Mouse (Mus musculus) midbrain, embryonic 15.5 days (tissue): Measurements from ENCODE around the gene Foxq1. TPM values are rescaled to one million over a fixed set of nuclear protein-coding genes. Genes with fewer than 3 reads are reported as not detected.

Experiments
- ATAC-seq: fragments of 200-750 bp; cut with Nextera tagmentation; replicated peaks from 2 replicates; pipeline ENCODE4 v1.8.0; 2017; ENCODE audit warnings: moderate TSS enrichment
- H3K27ac ChIP-seq: fragments of 300-500 bp; sonication (generic); 2 replicates; pipeline ENCODE4 v1.5.1; 2015; ENCODE audit warnings: mild to moderate bottlenecking, inconsistent platforms
- H3K27me3 ChIP-seq: fragments of 300-500 bp; sonication (generic); replicated peaks from 2 replicates; pipeline ENCODE4 v1.6.1; 2015; ENCODE audit warnings: inconsistent platforms
- H3K36me3 ChIP-seq: fragments of 300-500 bp; sonication (generic); replicated peaks from 2 replicates; pipeline ENCODE4 v1.6.1; 2015; ENCODE audit warnings: inconsistent platforms
- H3K4me1 ChIP-seq: fragments of 300-500 bp; sonication (generic); 2 replicates; pipeline ENCODE4 v1.6.1; 2015; ENCODE audit warnings: inconsistent platforms
- H3K4me2 ChIP-seq: fragments of 300-500 bp; sonication (generic); 2 replicates; pipeline ENCODE4 v1.6.1; 2015; ENCODE audit warnings: inconsistent platforms, mild to moderate bottlenecking, moderate library complexity
- H3K4me3 ChIP-seq: fragments of 300-500 bp; sonication (generic); 2 replicates; pipeline ENCODE4 v1.5.1; 2015; ENCODE audit warnings: mild to moderate bottlenecking, inconsistent platforms
- H3K9ac ChIP-seq: fragments of 300-500 bp; sonication (generic); 2 replicates; pipeline ENCODE4 v1.6.1; 2015; ENCODE audit warnings: mild to moderate bottlenecking, inconsistent platforms
- H3K9me3 ChIP-seq: fragments of 300-500 bp; sonication (generic); 2 replicates; pipeline ENCODE4 v1.6.1; 2016; ENCODE audit warnings: inconsistent platforms
- WGBS: fragments of 180-500 bp; shearing (Covaris S2); methylation state at CpG from one replicate; pipeline ENCODE4 v1.1.7; 2015; ENCODE audit warnings: mixed read lengths; 5-methylcytosine and 5-hydroxymethylcytosine counted together
- polyA plus RNA-seq: library from polyadenylated mRNA; unstranded; fragments of >200 nt; fragmentation: Nextera tagmentation; extraction: Ambion mirVana; gene quantifications from 2 replicates; pipeline ENCODE4 v1.2.1, GENCODE M21; 2015

Foxq1 gene
- polyA plus RNA-seq: 2.2 and 2.4 TPM in 2 replicates

GRCm38 (mm10) chr13:31555834-31556233, at the start of gene Foxq1:
TSS of gene Foxq1 (plus strand) at chr13:31556134.
- Histone ChIP-seq H3K4me3 (no peak within 1 kb of the TSS), H3K27me3 (peaks cover 61% of the 10 kb centered on the region), H3K9ac (no peak within 1 kb of the TSS), H3K4me2 (no peak within 1 kb of the TSS), H3K36me3 (no peaks in the 10 kb centered on the region), H3K9me3 (no peaks in the 10 kb centered on the region), H3K27ac (no peak within 1 kb of the TSS), H3K4me1 (peaks cover 28% of the 10 kb centered on the region)
- no peak for ATAC-seq
- WGBS: 74% methylated on average over 4 of the region's 4 CpGs

GRCm38 (mm10) chr13:31506494-31507167, 49.3 kb upstream of the Foxq1 start:
- Histone ChIP-seq H3K36me3 (no peaks in the 10 kb centered on the region), H3K9me3 (no peaks in the 10 kb centered on the region), H3K4me1 (no peaks in the 10 kb centered on the region), H3K4me3 (no peak overlapping the region), H3K27ac (no peak overlapping the region), H3K27me3 (no peaks in the 10 kb centered on the region), H3K9ac (no peak overlapping the region), H3K4me2 (no peak overlapping the region)
- WGBS: 81% methylated on average over 8 of the region's 8 CpGs
- ATAC-seq: no peak

- H3K36me3 ChIP-seq: no peaks in the 10 kb centered on the region
- ATAC-seq: no peak
- no peak overlapping the region for H3K9ac ChIP-seq
- H3K4me1 ChIP-seq: no peaks in the 10 kb centered on the region
- H3K27me3 ChIP-seq: no peaks in the 10 kb centered on the region
- H3K4me3 ChIP-seq: no peak overlapping the region
- H3K27ac ChIP-seq: no peak overlapping the region
- H3K4me2 ChIP-seq: no peak overlapping the region
- H3K9me3 ChIP-seq: no peaks in the 10 kb centered on the region
- 92% methylated on average over 7 of the region's 7 CpGs for WGBS
Measured at GRCm38 (mm10) chr13:31515261-31515660, 40.7 kb upstream of the Foxq1 start.

GRCm38 (mm10) chr13:31518411-31518886, 37.5 kb upstream of the Foxq1 start:
- Histone ChIP-seq H3K9ac (no peak overlapping the region), H3K9me3 (no peaks in the 10 kb centered on the region), H3K27ac (no peak overlapping the region), H3K4me2 (no peak overlapping the region), H3K27me3 (no peaks in the 10 kb centered on the region), H3K36me3 (no peaks in the 10 kb centered on the region), H3K4me1 (no peaks in the 10 kb centered on the region), H3K4me3 (no peak overlapping the region)
- ATAC-seq: no peak
- 70% methylated on average over 10 of the region's 10 CpGs for WGBS

DNA sequence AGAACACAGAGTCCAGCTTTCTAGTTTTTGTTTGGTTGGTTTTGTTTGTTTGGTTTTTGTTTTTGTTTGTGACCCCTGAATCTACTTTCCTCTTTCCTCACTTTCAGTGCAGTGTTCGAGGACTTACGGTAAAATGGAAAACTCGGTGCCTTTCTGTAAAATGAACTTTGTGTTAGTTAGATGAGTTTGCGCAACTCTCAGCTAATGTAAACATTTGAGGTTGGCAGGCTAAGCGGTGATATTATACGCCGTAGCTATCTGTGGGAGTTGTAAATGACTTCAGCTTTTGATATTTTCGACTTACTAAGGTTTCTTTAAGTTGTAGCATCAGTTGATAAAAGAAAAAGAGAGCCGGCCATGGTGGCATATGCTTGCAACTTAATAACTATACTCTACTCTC, 37.0 kb upstream of the Foxq1 start:
- no peaks in the 10 kb centered on the region for H3K36me3 ChIP-seq
- no peak for ATAC-seq
- no peak overlapping the region for H3K27ac ChIP-seq
- no peaks in the 10 kb centered on the region for H3K9me3 ChIP-seq
- H3K27me3 ChIP-seq: no peaks in the 10 kb centered on the region
- WGBS: 90% methylated on average over 9 of the region's 9 CpGs
- no peak overlapping the region for H3K4me2 ChIP-seq
- no peak overlapping the region for H3K4me3 ChIP-seq
- H3K9ac ChIP-seq: no peak overlapping the region
- H3K4me1 ChIP-seq: no peaks in the 10 kb centered on the region

- WGBS: 88% methylated on average over 4 of the region's 4 CpGs
- H3K9ac ChIP-seq: no peak overlapping the region
- no peak for ATAC-seq
Measured at GRCm38 (mm10) chr13:31524976-31525375, 31.0 kb upstream of the Foxq1 start.

DNA sequence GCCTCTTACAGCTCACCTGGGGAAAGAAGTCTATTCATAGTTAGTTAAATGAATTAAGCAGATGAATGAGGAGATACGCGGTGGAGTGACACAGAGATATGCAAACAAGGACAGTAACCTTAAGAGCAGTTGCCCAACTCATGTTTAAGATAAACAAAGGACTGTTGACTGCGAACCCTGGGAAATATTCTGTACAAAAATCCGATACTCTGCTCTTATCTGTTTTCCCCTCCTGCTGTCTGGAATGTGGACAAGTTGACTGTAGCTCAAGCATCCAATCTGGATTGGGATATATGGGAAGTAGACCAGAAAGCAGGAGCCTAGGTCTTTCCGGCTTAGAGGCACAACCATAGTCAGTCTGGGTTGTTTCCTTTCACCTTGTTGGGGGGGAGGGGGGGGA, 24.7 kb upstream of the Foxq1 start:
- no peak overlapping the region for H3K4me2 ChIP-seq
- no peak overlapping the region for H3K27ac ChIP-seq
- H3K4me3 ChIP-seq: no peak overlapping the region
- no peaks in the 10 kb centered on the region for H3K4me1 ChIP-seq
- H3K27me3 ChIP-seq: no peaks in the 10 kb centered on the region
- H3K36me3 ChIP-seq: no peaks in the 10 kb centered on the region
- no peak overlapping the region for H3K9ac ChIP-seq
- ATAC-seq: no peak
- 82% methylated on average over 5 of the region's 5 CpGs for WGBS
- H3K9me3 ChIP-seq: no peaks in the 10 kb centered on the region

More at GRCm38 (mm10) chr13:31524976-31525375, 31.0 kb upstream of the Foxq1 start:
- H3K27ac ChIP-seq: no peak overlapping the region
- no peak overlapping the region for H3K4me3 ChIP-seq
- H3K9me3 ChIP-seq: no peaks in the 10 kb centered on the region
- no peaks in the 10 kb centered on the region for H3K27me3 ChIP-seq
- no peaks in the 10 kb centered on the region for H3K36me3 ChIP-seq
- H3K4me1 ChIP-seq: no peaks in the 10 kb centered on the region
- H3K4me2 ChIP-seq: no peak overlapping the region

- no peak overlapping the region for H3K9ac ChIP-seq
- no peaks in the 10 kb centered on the region for H3K27me3 ChIP-seq
- H3K4me1 ChIP-seq: no peaks in the 10 kb centered on the region
- 47% methylated on average over 8 of the region's 8 CpGs for WGBS
- no peak overlapping the region for H3K27ac ChIP-seq
- no peaks in the 10 kb centered on the region for H3K9me3 ChIP-seq
- no peak overlapping the region for H3K4me2 ChIP-seq
- no peak overlapping the region for H3K4me3 ChIP-seq
- no peaks in the 10 kb centered on the region for H3K36me3 ChIP-seq
- ATAC-seq: no peak
Measured at GRCm38 (mm10) chr13:31531651-31532061, 24.3 kb upstream of the Foxq1 start.

DNA sequence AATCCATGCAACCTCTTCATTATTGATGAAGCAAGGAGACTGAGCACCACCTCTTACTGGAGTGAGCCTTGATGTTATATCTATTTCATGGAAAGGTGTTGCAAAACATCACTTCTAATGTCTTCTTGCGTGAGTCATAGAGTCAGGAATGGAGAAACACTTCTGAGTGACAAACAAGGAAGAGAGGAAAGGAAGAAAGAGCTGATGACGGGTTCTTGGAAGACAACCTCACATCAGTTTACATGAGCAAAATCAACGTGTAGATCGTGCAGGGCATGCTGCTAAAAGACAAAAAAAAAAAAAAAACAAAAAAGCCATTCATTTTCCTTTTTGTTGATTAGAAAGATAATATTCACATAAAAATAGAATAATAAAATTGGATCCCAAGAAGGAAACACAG, 21.2 kb upstream of the Foxq1 start:
- no peak overlapping the region for H3K9ac ChIP-seq
- no peak for ATAC-seq
- 93% methylated on average over 4 of the region's 4 CpGs for WGBS
- no peaks in the 10 kb centered on the region for H3K9me3 ChIP-seq
- no peaks in the 10 kb centered on the region for H3K4me1 ChIP-seq
- H3K4me3 ChIP-seq: no peak overlapping the region
- H3K36me3 ChIP-seq: no peaks in the 10 kb centered on the region
- no peaks in the 10 kb centered on the region for H3K27me3 ChIP-seq
- H3K27ac ChIP-seq: no peak overlapping the region
- no peak overlapping the region for H3K4me2 ChIP-seq

DNA sequence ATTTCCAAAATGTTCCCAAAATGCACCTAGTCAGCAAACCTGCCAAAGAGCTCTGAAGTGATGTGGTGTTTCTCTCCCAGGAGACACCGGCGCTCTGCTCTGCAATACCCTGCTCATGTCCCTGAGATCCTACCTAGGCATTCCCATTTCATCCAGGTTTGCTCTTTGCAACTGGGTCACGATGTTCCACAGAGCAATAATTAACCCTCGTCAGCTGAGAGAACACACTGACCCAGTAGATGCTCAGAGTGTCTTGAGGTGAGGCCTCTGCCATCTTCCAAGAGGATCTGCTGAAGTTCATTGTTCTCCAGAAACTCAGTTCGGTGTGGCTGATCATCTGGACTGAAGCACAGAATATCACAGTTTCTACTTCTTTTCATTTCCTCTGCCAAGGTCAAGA, 12.9 kb upstream of the Foxq1 start:
- H3K4me3 ChIP-seq: no peak overlapping the region
- H3K9me3 ChIP-seq: no peaks in the 10 kb centered on the region
- no peaks in the 10 kb centered on the region for H3K27me3 ChIP-seq
- no peaks in the 10 kb centered on the region for H3K4me1 ChIP-seq
- no peak for ATAC-seq
- 91% methylated on average over 5 of the region's 5 CpGs for WGBS
- H3K36me3 ChIP-seq: no peaks in the 10 kb centered on the region
- no peak overlapping the region for H3K9ac ChIP-seq
- no peak overlapping the region for H3K27ac ChIP-seq
- no peak overlapping the region for H3K4me2 ChIP-seq

- Histone ChIP-seq H3K4me3 (no peak overlapping the region), H3K27ac (no peak overlapping the region), H3K4me1 (no peaks in the 10 kb centered on the region), H3K9ac (no peak overlapping the region), H3K27me3 (no peaks in the 10 kb centered on the region), H3K4me2 (no peak overlapping the region), H3K36me3 (no peaks in the 10 kb centered on the region), H3K9me3 (no peaks in the 10 kb centered on the region)
- ATAC-seq: no peak
- 86% methylated on average over 2 of the region's 2 CpGs for WGBS
Measured at GRCm38 (mm10) chr13:31546784-31547183, 9.2 kb upstream of the Foxq1 start.

DNA sequence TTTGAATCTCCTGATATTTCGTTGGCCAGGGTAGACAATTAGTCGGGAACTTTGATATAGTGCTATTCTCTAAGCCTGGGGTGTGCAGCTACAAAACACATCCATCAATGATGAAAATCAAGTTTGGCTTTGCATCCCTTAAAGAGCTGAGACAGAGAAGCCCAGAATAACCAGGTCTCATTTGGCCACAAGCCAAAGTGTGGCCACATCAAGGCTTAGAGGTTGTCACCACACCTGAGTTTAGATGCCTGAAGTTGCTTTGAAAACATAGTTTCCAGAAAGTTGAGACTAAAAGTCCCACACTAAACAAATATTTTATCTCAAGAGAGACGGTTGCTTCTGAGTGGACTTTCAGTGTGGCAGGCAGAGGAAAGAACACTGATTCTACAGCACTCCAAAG, 8.7 kb upstream of the Foxq1 start:
- Histone ChIP-seq H3K4me1 (no peaks in the 10 kb centered on the region), H3K9me3 (no peaks in the 10 kb centered on the region), H3K4me3 (no peak overlapping the region), H3K4me2 (no peak overlapping the region), H3K36me3 (no peaks in the 10 kb centered on the region), H3K9ac (no peak overlapping the region), H3K27ac (no peak overlapping the region), H3K27me3 (no peaks in the 10 kb centered on the region)
- no peak for ATAC-seq
- WGBS: 95% methylated on average over 3 of the region's 3 CpGs

DNA sequence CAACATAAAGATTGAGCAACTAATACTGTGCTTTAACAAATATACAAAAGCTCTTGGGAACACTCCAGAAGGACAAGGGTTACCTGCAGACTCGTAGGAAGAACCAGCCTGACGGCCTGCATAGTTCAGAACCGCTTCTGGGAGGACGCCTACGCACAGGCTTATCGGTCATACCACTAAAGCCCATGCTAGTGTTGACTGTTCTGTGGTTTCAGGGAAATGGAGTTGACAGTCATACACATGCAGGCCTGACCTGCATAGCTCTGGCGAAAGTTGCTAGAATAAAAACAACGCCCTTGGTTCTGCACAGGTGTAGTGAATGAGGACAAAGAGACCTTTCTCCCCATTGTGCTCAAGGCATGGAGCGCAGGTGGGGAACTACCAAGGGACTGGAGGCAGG, 8.3 kb upstream of the Foxq1 start:
- no peaks in the 10 kb centered on the region for H3K9me3 ChIP-seq
- no peak overlapping the region for H3K9ac ChIP-seq
- no peak overlapping the region for H3K4me2 ChIP-seq
- H3K36me3 ChIP-seq: no peaks in the 10 kb centered on the region
- ATAC-seq: no peak
- H3K4me1 ChIP-seq: no peaks in the 10 kb centered on the region
- H3K4me3 ChIP-seq: no peak overlapping the region
- 91% methylated on average over 9 of the region's 9 CpGs for WGBS
- H3K27me3 ChIP-seq: no peaks in the 10 kb centered on the region
- no peak overlapping the region for H3K27ac ChIP-seq
